Mouse (Mus musculus) midbrain, embryonic 11.5 days (tissue): ENCODE measurements around the gene Ppil1. TPM values are rescaled to one million over a fixed set of nuclear protein-coding genes. Genes with fewer than 3 reads are reported as not detected.

ENCODE experiments used
- ATAC-seq: fragments of 200-750 bp; cut with Nextera tagmentation; 2 replicates; pipeline ENCODE4 v1.8.0; 2017; ENCODE audit warnings: moderate TSS enrichment, moderate library complexity; ENCODE audit not compliant: low FRiP score
- DNase-seq: peaks from one replicate; pipeline ENCODE4 v3.0.0; 2015; ENCODE audit warnings: low spot score; ENCODE audit errors: missing footprints
- H3K27ac ChIP-seq: fragments of 300-500 bp; sonication (generic); 2 replicates; pipeline ENCODE4 v1.5.1; 2014; ENCODE audit warnings: low read depth, low read length
- H3K27me3 ChIP-seq: fragments of 300-500 bp; sonication (generic); 2 replicates; pipeline ENCODE4 v1.6.1; 2014; ENCODE audit warnings: mild to moderate bottlenecking, low read length, moderate library complexity, mixed read lengths; ENCODE audit not compliant: control insufficient read depth, insufficient read depth
- H3K36me3 ChIP-seq: fragments of 300-500 bp; sonication (generic); 2 replicates; pipeline ENCODE4 v1.6.1; 2014; ENCODE audit warnings: mild to moderate bottlenecking, low read length, moderate library complexity, mixed read lengths; ENCODE audit not compliant: control insufficient read depth, insufficient read depth
- H3K4me1 ChIP-seq: fragments of 300-500 bp; sonication (generic); 2 replicates; pipeline ENCODE4 v1.6.1; 2014; ENCODE audit warnings: low read length; ENCODE audit not compliant: control insufficient read depth, insufficient read depth
- H3K4me2 ChIP-seq: fragments of 300-500 bp; sonication (generic); 2 replicates; pipeline ENCODE4 v1.6.1; 2014; ENCODE audit warnings: mild to moderate bottlenecking, moderate library complexity
- H3K4me3 ChIP-seq: fragments of 300-500 bp; sonication (generic); 2 replicates; pipeline ENCODE4 v1.5.1; 2014; ENCODE audit warnings: low read depth, low read length
- H3K9ac ChIP-seq: fragments of 300-500 bp; sonication (generic); 2 replicates; pipeline ENCODE4 v1.6.1; 2014; ENCODE audit warnings: low read length
- H3K9me3 ChIP-seq: fragments of 300-500 bp; sonication (generic); 2 replicates; pipeline ENCODE4 v1.6.1; 2016; ENCODE audit warnings: low read length; ENCODE audit not compliant: control insufficient read depth
- WGBS: fragments of 180-500 bp; shearing (Covaris S2); extraction: QIAGEN DNeasy Blood & Tissue Kit; methylation state at CpG from one replicate; pipeline ENCODE4 v1.1.7; 2014; 5-methylcytosine and 5-hydroxymethylcytosine counted together
- polyA plus RNA-seq: library from polyadenylated mRNA; unstranded; fragments of >200 nt; fragmentation: Nextera tagmentation; extraction: Ambion mirVana; gene quantifications from 2 replicates; pipeline ENCODE4 v1.2.1, GENCODE M21; 2014

The Ppil1 gene
- polyA plus RNA-seq, 1 experiment from 2014 or later: 170 TPM

DNA sequence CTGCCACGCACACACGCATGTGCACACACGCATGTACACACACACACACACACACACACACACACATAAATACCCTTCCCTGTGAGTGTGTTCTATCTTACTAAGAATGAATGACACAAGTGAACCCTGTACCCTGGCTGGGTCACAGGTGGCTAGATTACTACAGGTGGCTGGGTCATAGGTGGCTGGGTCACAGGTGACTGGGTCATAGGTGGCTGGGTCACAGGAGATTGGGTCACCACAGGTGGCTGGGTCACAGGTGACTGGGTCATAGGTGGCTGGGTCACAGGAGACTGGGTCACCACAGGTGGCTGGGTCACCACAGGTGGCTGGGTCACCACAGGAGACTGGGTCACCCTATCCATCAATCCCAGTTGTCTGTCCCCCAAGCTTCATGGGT is 53.9 kb downstream of the Ppil1 start:
- 98% methylated on average over 3 of the region's 3 CpGs for WGBS

DNA sequence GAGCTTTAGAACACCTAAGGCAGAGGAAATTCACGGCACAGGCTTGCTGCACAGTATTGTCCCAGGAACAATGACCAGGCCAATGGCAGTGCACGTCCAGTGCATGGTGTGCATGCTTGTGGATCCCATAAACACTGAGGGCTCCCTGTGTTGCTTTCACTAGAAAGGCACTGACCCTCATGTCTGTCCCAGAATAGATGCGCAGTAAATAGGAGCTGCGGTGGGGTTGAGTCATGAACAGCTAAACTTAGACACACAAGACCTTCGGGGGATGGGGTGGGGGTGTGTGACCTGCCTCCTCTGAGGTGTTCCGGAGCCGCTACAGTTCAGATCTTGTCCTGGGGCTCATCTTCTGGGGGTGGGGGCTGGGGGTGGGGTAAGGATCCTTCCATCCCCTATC is 57.9 kb downstream of the Ppil1 start:
- no peak for ATAC-seq
- H3K27ac ChIP-seq: no peak overlapping the region
- no peaks in the 10 kb centered on the region for H3K9me3 ChIP-seq
- no peak overlapping the region for H3K9ac ChIP-seq
- DNase-seq: no peak
- no peaks in the 10 kb centered on the region for H3K4me1 ChIP-seq
- H3K27me3 ChIP-seq: no peaks in the 10 kb centered on the region
- no peaks in the 10 kb centered on the region for H3K36me3 ChIP-seq
- H3K4me2 ChIP-seq: no peak overlapping the region
- H3K4me3 ChIP-seq: no peak overlapping the region
- 88% methylated on average over 7 of the region's 7 CpGs for WGBS

More for the DNA sequence above, 53.9 kb downstream of the Ppil1 start:
- peaks cover 19% of the 10 kb centered on the region for H3K4me1 ChIP-seq
- H3K27ac ChIP-seq: no peak overlapping the region
- no peak overlapping the region for H3K4me3 ChIP-seq
- no peaks in the 10 kb centered on the region for H3K36me3 ChIP-seq
- DNase-seq: no peak
- H3K9me3 ChIP-seq: no peaks in the 10 kb centered on the region
- H3K9ac ChIP-seq: no peak overlapping the region
- H3K4me2 ChIP-seq: no peak overlapping the region
- no peaks in the 10 kb centered on the region for H3K27me3 ChIP-seq
- no peak for ATAC-seq

DNA sequence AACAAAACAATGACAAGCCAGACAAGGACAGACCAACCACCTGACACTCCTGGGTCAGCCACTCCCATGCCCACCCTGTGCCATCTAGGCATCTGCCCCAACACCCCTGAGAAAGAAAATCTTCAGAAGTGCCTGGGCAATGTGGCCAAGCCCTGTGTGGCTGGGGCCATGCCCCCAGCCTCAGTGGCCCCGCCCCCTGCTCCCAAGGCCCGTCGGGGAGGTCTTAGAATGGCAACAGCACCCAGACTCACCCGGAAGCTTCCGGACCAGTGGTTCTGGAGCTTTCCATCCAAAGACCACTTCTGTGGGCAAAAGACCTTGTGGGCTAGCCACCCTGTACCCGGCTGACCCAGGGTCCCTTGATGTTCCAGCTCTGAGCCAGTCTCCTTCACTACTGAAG is 61.4 kb downstream of the Ppil1 start:
- H3K27ac ChIP-seq: no peak overlapping the region
- DNase-seq: no peak
- no peaks in the 10 kb centered on the region for H3K9me3 ChIP-seq
- H3K27me3 ChIP-seq: no peaks in the 10 kb centered on the region
- H3K9ac ChIP-seq: no peak overlapping the region
- peaks cover 9% of the 10 kb centered on the region for H3K4me1 ChIP-seq
- H3K4me3 ChIP-seq: no peak overlapping the region
- H3K36me3 ChIP-seq: no peaks in the 10 kb centered on the region
- 86% methylated on average over 6 of the region's 6 CpGs for WGBS
- no peak overlapping the region for H3K4me2 ChIP-seq
- no peak for ATAC-seq

Other genes with a start within 250 kb of the Ppil1 start
- 899 and 948 TPM in 2 replicates for gene Srsf3, start 231.6 kb downstream of the Ppil1 start, polyA plus RNA-seq
- 16.1 and 17.4 TPM in 2 replicates for gene Cdkn1a, start 173.2 kb downstream of the Ppil1 start, polyA plus RNA-seq
- gene Rab44, start 150.0 kb downstream of the Ppil1 start, polyA plus RNA-seq: 0.22 and 0.44 TPM in 2 replicates
- 7.4 TPM in 2 replicates for gene Cpne5, start 26.0 kb downstream of the Ppil1 start, polyA plus RNA-seq
- 68.4 and 74.6 TPM in 2 replicates for gene BC004004, start 4.6 kb upstream of the Ppil1 start, polyA plus RNA-seq
- 0.56 and 0.57 TPM in 2 replicates for gene Pi16, start 53.5 kb upstream of the Ppil1 start, polyA plus RNA-seq
- 348 and 375 TPM in 2 replicates for gene Mtch1, start 83.7 kb upstream of the Ppil1 start, polyA plus RNA-seq
- 2.2 and 2.4 TPM in 2 replicates for gene Fgd2, start 96.7 kb upstream of the Ppil1 start, polyA plus RNA-seq
- gene Pim1, start 226.6 kb upstream of the Ppil1 start, polyA plus RNA-seq: 16.0 and 19.7 TPM in 2 replicates